Comparison of ENCODE assay signal across 15 mouse cellular contexts in genomic region chr4:105606731-105607130, GRCm38 (mm10).
DNase-seq lines count a peak whose midpoint lies in the region; ATAC-seq and TF ChIP-seq lines count a peak whose summit lies in the region.
"Had no signal": no experiment of that assay in that cellular context is flagged by ENCODE, and none has a peak within 500 bp of the region (broad histone marks: within the 10 kb centered on the region; RNA-seq: fewer than 3 reads in every experiment).

No protein-coding gene starts in this region.

- TF ChIP-seq POLR2A in kidney, adult 2 months (IDR thresholded peaks at IDR 0.05; ENCODE audit: low read depth, low read length): no peak

- H3K27ac ChIP-seq in forebrain, embryonic 10.5 days: peak overlapping the region; percentile 25; the same call in 1 of the 2 replicates
- no peak overlapping the region for H3K27ac ChIP-seq in forebrain, embryonic 11.5 days (ENCODE audit: low read depth, low read length)
- no peak overlapping the region for H3K27ac ChIP-seq in kidney, adult 2 months (ENCODE audit: insufficient read depth, low read depth, low read length)
- H3K27ac ChIP-seq in neural tube, embryonic 12.5 days: no peak overlapping the region
- no peak overlapping the region for H3K27ac ChIP-seq in neural tube, embryonic 15.5 days (replicated peaks)
- H3K27ac ChIP-seq: heart, embryonic 13.5 days; layer of hippocampus, adult 2 months had no signal

- no peaks in the 10 kb centered on the region for H3K27me3 ChIP-seq in forebrain, embryonic 10.5 days (ENCODE audit: poor library complexity, severe bottlenecking)
- H3K27me3 ChIP-seq in forebrain, embryonic 11.5 days (ENCODE audit: control insufficient read depth, insufficient read depth, low read length): no peaks in the 10 kb centered on the region
- H3K27me3 ChIP-seq in kidney, adult 2 months (replicated peaks; ENCODE audit: control insufficient read depth, insufficient read depth, low read length): no peaks in the 10 kb centered on the region
- no peaks in the 10 kb centered on the region for H3K27me3 ChIP-seq in neural tube, embryonic 12.5 days (replicated peaks)
- H3K27me3 ChIP-seq in neural tube, embryonic 15.5 days (replicated peaks): no peaks in the 10 kb centered on the region
- H3K27me3 ChIP-seq: heart, embryonic 13.5 days had no signal

- no peaks in the 10 kb centered on the region for H3K9me3 ChIP-seq in forebrain, embryonic 10.5 days
- H3K9me3 ChIP-seq in forebrain, embryonic 11.5 days (ENCODE audit: control insufficient read depth, low read length): no peaks in the 10 kb centered on the region
- H3K9me3 ChIP-seq in neural tube, embryonic 12.5 days: no peaks in the 10 kb centered on the region
- H3K9me3 ChIP-seq in neural tube, embryonic 15.5 days (replicated peaks): no peaks in the 10 kb centered on the region
- H3K9me3 ChIP-seq: heart, embryonic 13.5 days had no signal

- no peak overlapping the region for H3K4me2 ChIP-seq in forebrain, embryonic 11.5 days (ENCODE audit: low read depth, low read length, severe bottlenecking)
- no peak overlapping the region for H3K4me2 ChIP-seq in neural tube, embryonic 12.5 days (replicated peaks)
- H3K4me2 ChIP-seq in neural tube, embryonic 15.5 days: no peak overlapping the region
- H3K4me2 ChIP-seq: heart, embryonic 13.5 days had no signal

- TF ChIP-seq CTCF in kidney, adult 2 months (conservative IDR thresholded peaks at IDR 0.05; ENCODE audit: insufficient read depth, insufficient read length, low read depth, low read length): no peak

- ATAC-seq in forebrain, embryonic 11.5 days (replicated peaks; ENCODE audit: low FRiP score): no peak
- peak; percentile 81 for ATAC-seq in neural tube, embryonic 12.5 days (ENCODE audit: low FRiP score, low read depth)
- ATAC-seq in neural tube, embryonic 15.5 days (ENCODE audit: low FRiP score): no peak
- ATAC-seq: intestine, embryonic 16.5 days had no signal

- H3K4me3 ChIP-seq in forebrain, embryonic 10.5 days: no peak overlapping the region
- H3K4me3 ChIP-seq in forebrain, embryonic 11.5 days (ENCODE audit: low read depth, low read length): no peak overlapping the region
- no peak overlapping the region for H3K4me3 ChIP-seq in kidney, adult 2 months (ENCODE audit: insufficient read depth, low read depth, low read length)
- H3K4me3 ChIP-seq in neural tube, embryonic 12.5 days: no peak overlapping the region
- no peak overlapping the region for H3K4me3 ChIP-seq in neural tube, embryonic 15.5 days (replicated peaks)
- H3K4me3 ChIP-seq: heart, embryonic 13.5 days; layer of hippocampus, adult 2 months had no signal

- no peak overlapping the region for H3K9ac ChIP-seq in forebrain, embryonic 11.5 days (ENCODE audit: low read length)
- no peak overlapping the region for H3K9ac ChIP-seq in neural tube, embryonic 12.5 days
- H3K9ac ChIP-seq in neural tube, embryonic 15.5 days (replicated peaks): no peak overlapping the region
- H3K9ac ChIP-seq: heart, embryonic 13.5 days had no signal

- 27% methylated on average over 5 of the region's 5 CpGs for WGBS in forebrain, embryonic 10.5 days
- WGBS in forebrain, embryonic 11.5 days: 21% methylated on average over 5 of the region's 5 CpGs
- 61% methylated on average over 5 of the region's 5 CpGs for WGBS in kidney, adult 2 months
- 27% methylated on average over 5 of the region's 5 CpGs for WGBS in neural tube, embryonic 12.5 days
- WGBS in neural tube, embryonic 15.5 days: 16% methylated on average over 5 of the region's 5 CpGs

- no peak for DNase-seq in forebrain, embryonic 10.5 days (ENCODE audit: extremely low spot score, low spot score)
- no peak for DNase-seq in forebrain, embryonic 11.5 days (ENCODE audit: low spot score)
- DNase-seq in kidney, postnatal 14 days: peak; percentile 5
- no peak for DNase-seq in kidney, adult 2 months
- DNase-seq in retina, postnatal 1 day: peak; percentile 78
- no peak for DNase-seq in layer of hippocampus, adult 8-10 months (ENCODE audit: low spot score in 2 of 2)
- DNase-seq: cerebellum, adult 11-12 months; heart, postnatal 4 days; liver; lung, adult 18-20 months had no signal

- H3K36me3 ChIP-seq in forebrain, embryonic 10.5 days (replicated peaks): no peaks in the 10 kb centered on the region
- H3K36me3 ChIP-seq in forebrain, embryonic 11.5 days (ENCODE audit: control insufficient read depth, insufficient read depth, low read length): no peaks in the 10 kb centered on the region
- no peaks in the 10 kb centered on the region for H3K36me3 ChIP-seq in kidney, adult 2 months (ENCODE audit: control insufficient read depth, insufficient read depth, low read length)
- H3K36me3 ChIP-seq in neural tube, embryonic 12.5 days: no peaks in the 10 kb centered on the region
- H3K36me3 ChIP-seq in neural tube, embryonic 15.5 days: no peaks in the 10 kb centered on the region
- H3K36me3 ChIP-seq: heart, embryonic 13.5 days had no signal

- peaks cover 13% of the 10 kb centered on the region for H3K4me1 ChIP-seq in forebrain, embryonic 10.5 days
- no peaks in the 10 kb centered on the region; the same call in 1 of the 2 replicates for H3K4me1 ChIP-seq in forebrain, embryonic 11.5 days (replicated peaks; ENCODE audit: control insufficient read depth, insufficient read depth, low read length)
- no peaks in the 10 kb centered on the region for H3K4me1 ChIP-seq in kidney, adult 2 months (ENCODE audit: control insufficient read depth, insufficient read depth, low read length)
- no peaks in the 10 kb centered on the region for H3K4me1 ChIP-seq in neural tube, embryonic 12.5 days
- 0 out of 2 replicates have a peak, but pooled peaks cover 2% of the 10 kb centered on the region for H3K4me1 ChIP-seq in neural tube, embryonic 15.5 days
- H3K4me1 ChIP-seq: heart, embryonic 13.5 days had no signal

Comparison
In these comparisons a context has a peak if more than half of its experiments do, and no peak if none do; other contexts are left out.
1. DNase-seq: peak in kidney, postnatal 14 days (single experiment) and retina, postnatal 1 day (single experiment); none in forebrain, embryonic 10.5 days (single experiment), forebrain, embryonic 11.5 days (single experiment), kidney, adult 2 months (single experiment) and layer of hippocampus, adult 8-10 months (0 of 2).